Mouse (Mus musculus) liver, embryonic 16.5 days (tissue): ENCODE data around the gene Nkx6-1. TPM values are rescaled to one million over a fixed set of nuclear protein-coding genes. Genes with fewer than 3 reads are reported as not detected.

Source experiments
- ATAC-seq: fragments of 200-750 bp; cut with Nextera tagmentation; 2 replicates; pipeline ENCODE4 v1.8.0; 2017; ENCODE audit warnings: low read depth, mild to moderate bottlenecking, moderate number of reproducible peaks, moderate library complexity
- H3K27ac ChIP-seq: fragments of 300-500 bp; sonication (generic); 2 replicates; pipeline ENCODE4 v1.5.1; 2014; ENCODE audit warnings: mild to moderate bottlenecking, low read length
- H3K27me3 ChIP-seq: fragments of 300-500 bp; sonication (generic); 2 replicates; pipeline ENCODE4 v1.6.1; 2014; ENCODE audit warnings: low read depth, low read length, mixed read lengths; ENCODE audit not compliant: control insufficient read depth, insufficient read depth
- H3K36me3 ChIP-seq: fragments of 300-500 bp; sonication (generic); 2 replicates; pipeline ENCODE4 v1.6.1; 2014; ENCODE audit warnings: mild to moderate bottlenecking; ENCODE audit not compliant: control insufficient read depth, insufficient read depth
- H3K4me1 ChIP-seq: fragments of 300-500 bp; sonication (generic); 2 replicates; pipeline ENCODE4 v1.6.1; 2014; ENCODE audit warnings: low read depth, low read length, mixed read lengths; ENCODE audit not compliant: control insufficient read depth
- H3K4me2 ChIP-seq: fragments of 300-500 bp; sonication (generic); 2 replicates; pipeline ENCODE4 v1.6.1; 2014; ENCODE audit warnings: low read depth, low read length, mixed read lengths
- H3K4me3 ChIP-seq: fragments of 300-500 bp; sonication (generic); 2 replicates; pipeline ENCODE4 v1.5.1; 2014; ENCODE audit warnings: low read depth, mild to moderate bottlenecking, low read length
- H3K9ac ChIP-seq: fragments of 300-500 bp; sonication (generic); 2 replicates; pipeline ENCODE4 v1.6.1; 2014; ENCODE audit warnings: low read depth, low read length
- H3K9me3 ChIP-seq: fragments of 300-500 bp; sonication (generic); replicated peaks from 2 replicates; pipeline ENCODE4 v1.6.1; 2016; ENCODE audit warnings: low read length; ENCODE audit not compliant: control insufficient read depth
- WGBS: fragments of 180-500 bp; shearing (Covaris S2); extraction: QIAGEN DNeasy Blood & Tissue Kit; methylation state at CpG from one replicate; pipeline ENCODE4 v1.1.7; 2014; ENCODE audit not compliant: insufficient replicate concordance; 5-methylcytosine and 5-hydroxymethylcytosine counted together
- polyA plus RNA-seq: library from polyadenylated mRNA; unstranded; fragments of >200 nt; fragmentation: Nextera tagmentation; extraction: Ambion mirVana; gene quantifications from 2 replicates; pipeline ENCODE4 v1.2.1, GENCODE M21; 2015

Gene Nkx6-1
- not detected in 2 replicates for polyA plus RNA-seq

- WGBS: 2% methylated on average over 39 of the region's 39 CpGs
- Histone ChIP-seq H3K9ac (no peak within 1 kb of the TSS), H3K27me3 (peaks cover 92% of the 10 kb centered on the region), H3K4me1 (peaks cover 14% of the 10 kb centered on the region), H3K36me3 (no peaks in the 10 kb centered on the region), H3K4me2 (peak within 1 kb of the TSS; percentile 51), H3K4me3 (peak within 1 kb of the TSS; percentile 36), H3K27ac (no peak within 1 kb of the TSS), H3K9me3 (0 out of 2 replicates have a peak, but pooled peaks cover 2% of the 10 kb centered on the region)
- peak; percentile 84 for ATAC-seq
Measured at GRCm38 (mm10) chr5:101664945-101665615, at the start of gene Nkx6-1. Gene Nkx6-1 (minus strand): TSS chr5:101664996.

- no peaks in the 10 kb centered on the region for H3K27me3 ChIP-seq
- H3K4me2 ChIP-seq: no peak overlapping the region
- no peak overlapping the region for H3K4me3 ChIP-seq
- H3K36me3 ChIP-seq: no peaks in the 10 kb centered on the region
- no peak for ATAC-seq
- H3K4me1 ChIP-seq: no peaks in the 10 kb centered on the region
- H3K27ac ChIP-seq: no peak overlapping the region
- H3K9me3 ChIP-seq: no peaks in the 10 kb centered on the region
- no peak overlapping the region for H3K9ac ChIP-seq
- 60% methylated on average over 6 of the region's 6 CpGs for WGBS
Measured at GRCm38 (mm10) chr5:101713064-101713613, 48.3 kb upstream of the Nkx6-1 start.

- no peaks in the 10 kb centered on the region for H3K36me3 ChIP-seq
- H3K4me2 ChIP-seq: no peak overlapping the region
- H3K27me3 ChIP-seq: no peaks in the 10 kb centered on the region
- ATAC-seq: no peak
- no peak overlapping the region for H3K27ac ChIP-seq
- H3K9ac ChIP-seq: no peak overlapping the region
- 48% methylated on average over 24 of the region's 25 CpGs for WGBS
- H3K4me3 ChIP-seq: no peak overlapping the region
- no peaks in the 10 kb centered on the region for H3K4me1 ChIP-seq
- no peaks in the 10 kb centered on the region for H3K9me3 ChIP-seq
Measured at GRCm38 (mm10) chr5:101703374-101704260, 38.8 kb upstream of the Nkx6-1 start.

- ATAC-seq: no peak
- 61% methylated on average over 11 of the region's 11 CpGs for WGBS
Measured at GRCm38 (mm10) chr5:101702636-101703035, 37.8 kb upstream of the Nkx6-1 start.

GRCm38 (mm10) chr5:101700607-101701006 is 35.8 kb upstream of the Nkx6-1 start:
- no peak overlapping the region for H3K4me2 ChIP-seq
- H3K36me3 ChIP-seq: no peaks in the 10 kb centered on the region
- no peaks in the 10 kb centered on the region for H3K4me1 ChIP-seq
- no peak overlapping the region for H3K27ac ChIP-seq
- H3K9ac ChIP-seq: no peak overlapping the region
- 4% methylated on average over 3 of the region's 3 CpGs for whole genome bisulfite sequencing
- no peak for ATAC-seq
- no peak overlapping the region for H3K4me3 ChIP-seq
- H3K9me3 ChIP-seq: no peaks in the 10 kb centered on the region
- H3K27me3 ChIP-seq: no peaks in the 10 kb centered on the region

More at GRCm38 (mm10) chr5:101702636-101703035, 37.8 kb upstream of the Nkx6-1 start:
- no peak overlapping the region for H3K9ac ChIP-seq
- H3K36me3 ChIP-seq: no peaks in the 10 kb centered on the region
- no peaks in the 10 kb centered on the region for H3K27me3 ChIP-seq
- H3K4me3 ChIP-seq: no peak overlapping the region
- no peaks in the 10 kb centered on the region for H3K4me1 ChIP-seq
- no peak overlapping the region for H3K27ac ChIP-seq
- no peak overlapping the region for H3K4me2 ChIP-seq
- H3K9me3 ChIP-seq: no peaks in the 10 kb centered on the region

GRCm38 (mm10) chr5:101688581-101688980 is 23.8 kb upstream of the Nkx6-1 start:
- no peaks in the 10 kb centered on the region for H3K36me3 ChIP-seq
- H3K27me3 ChIP-seq: no peaks in the 10 kb centered on the region
- H3K4me2 ChIP-seq: no peak overlapping the region
- no peaks in the 10 kb centered on the region for H3K4me1 ChIP-seq
- 21% methylated on average over 15 of the region's 15 CpGs for WGBS
- H3K4me3 ChIP-seq: no peak overlapping the region
- no peaks in the 10 kb centered on the region for H3K9me3 ChIP-seq
- ATAC-seq: no peak
- H3K9ac ChIP-seq: no peak overlapping the region
- no peak overlapping the region for H3K27ac ChIP-seq

GRCm38 (mm10) chr5:101683340-101683739 is 18.5 kb upstream of the Nkx6-1 start:
- Histone ChIP-seq H3K27me3 (no peaks in the 10 kb centered on the region), H3K36me3 (no peaks in the 10 kb centered on the region)
- no peak for ATAC-seq

GRCm38 (mm10) chr5:101680338-101680737 is 15.5 kb upstream of the Nkx6-1 start:
- H3K27ac ChIP-seq: no peak overlapping the region
- no peak overlapping the region for H3K4me3 ChIP-seq
- no peaks in the 10 kb centered on the region for H3K27me3 ChIP-seq
- no peaks in the 10 kb centered on the region for H3K36me3 ChIP-seq
- H3K9me3 ChIP-seq: no peaks in the 10 kb centered on the region
- H3K9ac ChIP-seq: no peak overlapping the region
- H3K4me2 ChIP-seq: no peak overlapping the region
- no peaks in the 10 kb centered on the region for H3K4me1 ChIP-seq
- no peak for ATAC-seq
- 51% methylated on average over 6 of the region's 6 CpGs for WGBS

More at GRCm38 (mm10) chr5:101683340-101683739, 18.5 kb upstream of the Nkx6-1 start:
- H3K9ac ChIP-seq: no peak overlapping the region
- no peak overlapping the region for H3K4me2 ChIP-seq
- no peaks in the 10 kb centered on the region for H3K4me1 ChIP-seq
- no peaks in the 10 kb centered on the region for H3K9me3 ChIP-seq
- H3K4me3 ChIP-seq: no peak overlapping the region
- no peak overlapping the region for H3K27ac ChIP-seq
- 52% methylated on average over 5 of the region's 5 CpGs for WGBS
